Mouse (Mus musculus): ENCODE data around the gene Npff. TPM values are rescaled to one million over a fixed set of nuclear protein-coding genes. Genes with fewer than 3 reads are reported as not detected.

The Npff gene
- polyA plus RNA-seq, 1 experiment: 0.84 TPM

DNA sequence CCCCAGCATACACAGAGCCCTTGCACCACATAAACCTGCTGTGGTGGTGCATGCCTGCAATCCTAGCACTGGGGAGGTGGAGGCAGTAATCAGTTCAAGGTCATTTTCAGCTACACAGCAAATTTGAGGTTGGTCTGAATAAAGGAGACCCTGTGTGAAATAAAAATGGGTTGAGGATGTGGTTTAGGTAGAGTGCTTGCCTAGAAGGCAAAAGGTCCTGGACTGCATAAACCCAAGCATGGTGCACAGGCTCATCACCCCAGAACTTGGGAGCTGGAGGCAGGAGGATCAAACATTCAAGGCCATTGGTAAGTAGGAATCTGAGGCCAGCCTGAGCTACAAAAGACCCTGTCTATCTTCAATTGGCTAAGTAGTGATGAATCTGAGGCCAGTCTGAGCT is 17.2 kb downstream of the Npff start:
- H3K36me3 ChIP-seq (ENCODE audit: control insufficient read depth, insufficient read depth): peaks cover 23% of the 10 kb centered on the region
- H3ac ChIP-seq (ENCODE audit: control insufficient read depth, insufficient read length): no peak overlapping the region
- H3K4me3 ChIP-seq: no peak overlapping the region
- H3K4me2 ChIP-seq (ENCODE audit: low read depth): no peak overlapping the region
- TF ChIP-seq POLR2A (IDR thresholded peaks at IDR 0.05; ENCODE audit: insufficient read length, low read depth): peak; percentile 23
- no peak for TF ChIP-seq SRF (IDR thresholded peaks at IDR 0.05; ENCODE audit: control insufficient read depth, insufficient read length, low read depth)
- no peak for TF ChIP-seq MYOD1 (IDR thresholded peaks at IDR 0.05; ENCODE audit: control insufficient read depth in 1 of 3, insufficient read length in 2 of 3, low read depth in 2 of 3)
- TF ChIP-seq REST (IDR thresholded peaks at IDR 0.05; ENCODE audit: insufficient read depth, insufficient read length): no peak
- TF ChIP-seq POLR2AphosphoS2 (IDR thresholded peaks at IDR 0.05; ENCODE audit: insufficient read length, low read depth): peak; percentile 31
- TF ChIP-seq MAX (IDR thresholded peaks at IDR 0.05; ENCODE audit: low read depth): no peak
- TF ChIP-seq TCF3 (IDR thresholded peaks at IDR 0.05; ENCODE audit: insufficient read length, low read depth): no peak
- TF ChIP-seq TCF12 (IDR thresholded peaks at IDR 0.05; ENCODE audit: insufficient read depth, poor library complexity, severe bottlenecking): no peak
- TF ChIP-seq CEBPB (IDR thresholded peaks at IDR 0.05; ENCODE audit: insufficient read depth, poor library complexity, severe bottlenecking): no peak
- no peak for TF ChIP-seq USF1 (IDR thresholded peaks at IDR 0.05; ENCODE audit: low read depth)
- H3K27me3 ChIP-seq (ENCODE audit: control insufficient read depth, insufficient read depth, insufficient read length): no peaks in the 10 kb centered on the region
- no peaks in the 10 kb centered on the region for H3K79me2 ChIP-seq (ENCODE audit: control insufficient read depth, insufficient read depth)

DNA sequence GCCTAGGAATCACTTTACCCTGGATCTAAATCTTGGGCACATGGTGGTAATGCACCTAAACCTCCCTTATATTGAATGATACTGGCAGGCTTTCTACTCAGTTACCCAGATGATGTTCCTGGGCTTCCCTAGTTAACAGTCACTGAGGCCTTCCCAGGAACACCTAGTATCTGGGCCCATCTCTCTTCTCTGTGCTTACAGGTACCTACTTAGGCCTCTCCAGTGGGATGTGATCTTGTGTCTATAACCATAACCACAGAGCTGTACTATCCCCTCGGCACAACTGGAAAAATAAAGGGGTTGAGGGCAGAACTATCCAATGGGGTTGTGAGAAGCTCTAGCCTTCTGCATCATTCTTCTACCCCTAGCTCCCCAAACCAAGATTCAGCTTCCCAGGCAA is 17.9 kb downstream of the Npff start:
- no peak overlapping the region for H3K4me3 ChIP-seq
- peaks cover 30% of the 10 kb centered on the region for H3K36me3 ChIP-seq (ENCODE audit: control insufficient read depth, insufficient read depth)
- no peak overlapping the region for H3K4me2 ChIP-seq (ENCODE audit: low read depth)
- no peaks in the 10 kb centered on the region for H3K79me2 ChIP-seq (ENCODE audit: control insufficient read depth, insufficient read depth)
- no peak overlapping the region for H3ac ChIP-seq (ENCODE audit: control insufficient read depth, insufficient read length)
- TF ChIP-seq TCF3 (IDR thresholded peaks at IDR 0.05; ENCODE audit: insufficient read length, low read depth): no peak
- no peak for TF ChIP-seq MAX (IDR thresholded peaks at IDR 0.05; ENCODE audit: low read depth)
- TF ChIP-seq USF1 (IDR thresholded peaks at IDR 0.05; ENCODE audit: low read depth): no peak
- peak; percentile 52 for TF ChIP-seq POLR2AphosphoS2 (IDR thresholded peaks at IDR 0.05; ENCODE audit: insufficient read length, low read depth)
- H3K27me3 ChIP-seq (ENCODE audit: control insufficient read depth, insufficient read depth, insufficient read length): no peaks in the 10 kb centered on the region

DNA sequence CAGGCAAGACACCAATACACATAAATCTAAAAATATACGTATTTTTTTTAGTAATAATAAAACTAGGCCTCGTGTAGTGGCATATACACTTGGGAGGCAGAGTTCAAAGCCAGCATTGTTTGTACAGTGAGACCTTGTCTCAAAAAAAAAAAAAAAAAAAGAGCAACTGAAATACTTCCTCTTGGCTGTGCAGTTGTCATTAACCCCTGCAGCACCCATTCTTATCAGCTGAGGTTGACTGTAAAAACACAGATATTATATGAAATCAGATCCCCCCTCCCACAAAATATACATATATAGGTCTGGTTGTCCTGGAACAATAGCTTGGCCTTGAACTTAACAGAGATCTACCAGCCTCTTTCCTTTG is 18.3 kb downstream of the Npff start:
- no peak overlapping the region for H3K4me2 ChIP-seq (ENCODE audit: low read depth)
- TF ChIP-seq POLR2AphosphoS2 (IDR thresholded peaks at IDR 0.05; ENCODE audit: insufficient read length, low read depth): no peak
- H3K4me3 ChIP-seq: no peak overlapping the region
- H3ac ChIP-seq (ENCODE audit: control insufficient read depth, insufficient read length): no peak overlapping the region
- H3K27me3 ChIP-seq (ENCODE audit: control insufficient read depth, insufficient read depth, insufficient read length): no peaks in the 10 kb centered on the region
- no peaks in the 10 kb centered on the region for H3K79me2 ChIP-seq (ENCODE audit: control insufficient read depth, insufficient read depth)
- H3K36me3 ChIP-seq (ENCODE audit: control insufficient read depth, insufficient read depth): peaks cover 34% of the 10 kb centered on the region

DNA sequence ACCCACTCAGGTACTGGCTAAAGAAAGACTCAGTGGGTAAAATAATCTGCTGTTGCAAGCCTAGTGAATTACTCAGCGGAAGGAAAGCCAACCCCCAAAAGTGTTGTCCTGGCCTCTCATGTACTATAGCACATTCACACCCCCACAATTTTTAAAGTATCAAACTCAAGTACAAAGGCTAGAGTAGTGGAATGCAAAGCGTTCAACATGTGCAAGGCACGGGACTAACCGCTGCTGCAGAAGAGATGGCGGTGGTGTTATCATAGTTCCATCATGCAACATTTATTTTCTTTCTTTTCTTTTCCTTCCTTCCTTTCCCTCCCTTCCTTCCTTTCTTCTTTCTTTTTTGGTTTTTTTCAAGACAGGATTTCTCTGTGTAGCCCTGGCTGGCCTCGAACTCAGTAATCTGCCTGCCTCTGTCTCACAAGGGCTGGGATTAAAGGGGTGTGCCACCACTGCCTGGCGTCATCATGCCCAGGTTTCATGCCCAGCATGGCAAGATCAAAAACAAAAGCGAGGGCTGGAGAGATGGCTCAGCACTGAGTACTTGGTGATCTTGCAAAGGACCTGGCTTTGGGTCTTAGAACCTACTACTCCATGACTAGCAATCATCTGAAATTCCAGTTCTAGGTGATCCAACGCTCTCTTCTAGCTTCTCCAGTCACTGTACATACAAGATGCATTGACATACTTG is 18.8 kb downstream of the Npff start:
- Histone ChIP-seq H3K79me2 (ENCODE audit: control insufficient read depth, insufficient read depth) (no peaks in the 10 kb centered on the region), H3K27me3 (ENCODE audit: control insufficient read depth, insufficient read depth, insufficient read length) (no peaks in the 10 kb centered on the region), H3K4me3 (no peak overlapping the region), H3ac (ENCODE audit: control insufficient read depth, insufficient read length) (no peak overlapping the region), H3K36me3 (ENCODE audit: control insufficient read depth, insufficient read depth) (peaks cover 38% of the 10 kb centered on the region), H3K4me2 (ENCODE audit: low read depth) (no peak overlapping the region)
- TF ChIP-seq MYOD1 (IDR thresholded peaks at IDR 0.05; ENCODE audit: control insufficient read depth in 1 of 3, insufficient read length in 2 of 3, low read depth in 2 of 3) (no peak), TCF12 (IDR thresholded peaks at IDR 0.05; ENCODE audit: insufficient read depth, poor library complexity, severe bottlenecking) (no peak), TCF3 (IDR thresholded peaks at IDR 0.05; ENCODE audit: insufficient read length, low read depth) (no peak), MAX (IDR thresholded peaks at IDR 0.05; ENCODE audit: low read depth) (no peak), USF1 (IDR thresholded peaks at IDR 0.05; ENCODE audit: low read depth) (no peak), CEBPB (IDR thresholded peaks at IDR 0.05; ENCODE audit: insufficient read depth, poor library complexity, severe bottlenecking) (no peak), E2F4 (IDR thresholded peaks at IDR 0.05; ENCODE audit: insufficient read depth) (no peak), POLR2AphosphoS2 (IDR thresholded peaks at IDR 0.05; ENCODE audit: insufficient read length, low read depth) (peak; percentile 48), POLR2A (IDR thresholded peaks at IDR 0.05; ENCODE audit: insufficient read length, low read depth) (peak; percentile 11), SRF (IDR thresholded peaks at IDR 0.05; ENCODE audit: control insufficient read depth, insufficient read length, low read depth) (no peak), MYOG (IDR thresholded peaks at IDR 0.05; ENCODE audit: control insufficient read depth in 1 of 3, insufficient read depth in 1 of 3, insufficient read length in 2 of 3, low read depth in 2 of 3) (no peak)

GRCm38 (mm10) chr15:102505073-102505769 is 19.5 kb downstream of the Npff start:
- no peaks in the 10 kb centered on the region for H3K27me3 ChIP-seq (ENCODE audit: control insufficient read depth, insufficient read depth, insufficient read length)
- H3K79me2 ChIP-seq (ENCODE audit: control insufficient read depth, insufficient read depth): no peaks in the 10 kb centered on the region
- no peak for TF ChIP-seq SRF (IDR thresholded peaks at IDR 0.05; ENCODE audit: control insufficient read depth, insufficient read length, low read depth)
- TF ChIP-seq MYOD1 (IDR thresholded peaks at IDR 0.05; ENCODE audit: control insufficient read depth in 1 of 3, insufficient read length in 2 of 3, low read depth in 2 of 3): no peak
- TF ChIP-seq POLR2AphosphoS2 (IDR thresholded peaks at IDR 0.05; ENCODE audit: insufficient read length, low read depth): peak; percentile 93
- no peak for TF ChIP-seq TCF3 (IDR thresholded peaks at IDR 0.05; ENCODE audit: insufficient read length, low read depth)
- peak; percentile 43 for TF ChIP-seq POLR2A (IDR thresholded peaks at IDR 0.05; ENCODE audit: insufficient read length, low read depth)
- no peak for TF ChIP-seq REST (IDR thresholded peaks at IDR 0.05; ENCODE audit: insufficient read depth, insufficient read length)
- no peak for TF ChIP-seq CEBPB (IDR thresholded peaks at IDR 0.05; ENCODE audit: insufficient read depth, poor library complexity, severe bottlenecking)
- no peak overlapping the region for H3K4me3 ChIP-seq
- no peak overlapping the region for H3K4me2 ChIP-seq (ENCODE audit: low read depth)
- H3ac ChIP-seq (ENCODE audit: control insufficient read depth, insufficient read length): no peak overlapping the region
- peaks cover 45% of the 10 kb centered on the region for H3K36me3 ChIP-seq (ENCODE audit: control insufficient read depth, insufficient read depth)
